Mouse (Mus musculus) stomach, postnatal 0 days (tissue): ENCODE data around the gene Gm6096. TPM values are rescaled to one million over a fixed set of nuclear protein-coding genes. Genes with fewer than 3 reads are reported as not detected.
A peak's percentile ranks its signal among the peaks of the same experiment; 100 is the strongest.

ENCODE experiments used
- ATAC-seq: fragments of 200-750 bp; cut with Nextera tagmentation; 2 replicates; pipeline ENCODE4 v1.8.0; 2017; ENCODE audit not compliant: low FRiP score, low TSS enrichment
- DNase-seq: peaks from one replicate; pipeline ENCODE4 v3.0.0-alpha.2; 2016; ENCODE audit warnings: low spot score
- H3K27ac ChIP-seq: fragments of 300-500 bp; sonication (generic); replicated peaks from 2 replicates; pipeline ENCODE4 v1.5.1; 2014; ENCODE audit warnings: mild to moderate bottlenecking, control low read depth
- H3K27me3 ChIP-seq: fragments of 300-500 bp; sonication (generic); 2 replicates; pipeline ENCODE4 v1.6.1; 2014; ENCODE audit warnings: low read length; ENCODE audit not compliant: control insufficient read depth, insufficient read depth
- H3K36me3 ChIP-seq: fragments of 300-500 bp; sonication (generic); 2 replicates; pipeline ENCODE4 v1.6.1; 2014; ENCODE audit warnings: low read length, mixed read lengths; ENCODE audit not compliant: control insufficient read depth, insufficient read depth
- H3K4me1 ChIP-seq: fragments of 300-500 bp; sonication (generic); replicated peaks from 2 replicates; pipeline ENCODE4 v1.6.1; 2014; ENCODE audit warnings: antibody characterized with exemption; ENCODE audit not compliant: control insufficient read depth, insufficient read depth
- H3K4me2 ChIP-seq: fragments of 300-500 bp; sonication (generic); replicated peaks from 2 replicates; pipeline ENCODE4 v1.6.1; 2014; ENCODE audit warnings: low read depth, mild to moderate bottlenecking, control low read depth, moderate library complexity
- H3K4me3 ChIP-seq: fragments of 300-500 bp; sonication (generic); 2 replicates; pipeline ENCODE4 v1.5.1; 2014; ENCODE audit warnings: low read depth, low read length, control low read depth
- H3K9ac ChIP-seq: fragments of 300-500 bp; sonication (generic); 2 replicates; pipeline ENCODE4 v1.6.1; 2014; ENCODE audit warnings: mild to moderate bottlenecking, low read length, control low read depth, mixed read lengths
- H3K9me3 ChIP-seq: fragments of 300-500 bp; sonication (generic); 2 replicates; pipeline ENCODE4 v1.6.1; 2016; ENCODE audit warnings: low read length; ENCODE audit not compliant: control insufficient read depth
- CTCF ChIP-seq: IDR thresholded peaks from 2 replicates; pipeline ENCODE4 v1.5.1; 2016; ENCODE audit warnings: antibody characterized with exemption, low read depth, mild to moderate bottlenecking, moderate library complexity
- EP300 ChIP-seq: optimal IDR thresholded peaks from 2 replicates; pipeline ENCODE3; 2016; ENCODE audit warnings: antibody characterized with exemption
- WGBS: fragments of 180-500 bp; shearing (Covaris S2); extraction: QIAGEN DNeasy Blood & Tissue Kit; methylation state at CpG from one replicate; pipeline ENCODE4 v1.1.7; 2014; 5-methylcytosine and 5-hydroxymethylcytosine counted together
- polyA plus RNA-seq: library from polyadenylated mRNA; unstranded; fragments of >200 nt; fragmentation: Nextera tagmentation; extraction: Ambion mirVana; gene quantifications from 2 replicates; pipeline ENCODE4 v1.2.1, GENCODE M21; 2015

Gm6096 gene
- polyA plus RNA-seq, 1 experiment from 2014 or later = not detected

DNA sequence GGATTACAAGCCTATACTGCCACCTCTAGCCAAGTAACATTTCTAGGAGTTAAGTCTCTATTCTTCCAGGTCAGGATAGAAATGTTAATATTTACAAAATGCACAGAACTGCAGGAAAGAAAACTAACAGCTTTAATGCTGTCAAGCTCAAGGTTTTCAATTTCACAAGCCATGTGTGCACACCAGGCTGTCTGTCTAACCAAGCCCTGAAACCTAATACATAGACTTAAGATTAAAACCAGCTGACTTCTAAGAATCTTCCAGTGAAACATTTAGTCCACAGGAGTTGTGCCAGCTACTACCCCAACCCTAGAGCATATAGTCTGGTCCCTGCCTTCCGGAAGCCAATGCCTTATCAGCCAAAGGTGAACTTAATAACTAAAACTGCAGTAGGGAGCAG is 7.6 kb downstream of the Gm6096 start:
- Histone ChIP-seq H3K36me3 (peaks cover 17% of the 10 kb centered on the region), H3K27ac (no peak overlapping the region), H3K27me3 (no peaks in the 10 kb centered on the region), H3K4me1 (no peaks in the 10 kb centered on the region), H3K4me2 (no peak overlapping the region), H3K4me3 (no peak overlapping the region), H3K9me3 (no peaks in the 10 kb centered on the region), H3K9ac (no peak overlapping the region)
- ATAC-seq (no peak), DNase-seq (no peak)
- no peak for TF ChIP-seq CTCF
- TF ChIP-seq EP300 = no peak
- 78% methylated on average over 1 of the region's 1 CpGs for WGBS

DNA sequence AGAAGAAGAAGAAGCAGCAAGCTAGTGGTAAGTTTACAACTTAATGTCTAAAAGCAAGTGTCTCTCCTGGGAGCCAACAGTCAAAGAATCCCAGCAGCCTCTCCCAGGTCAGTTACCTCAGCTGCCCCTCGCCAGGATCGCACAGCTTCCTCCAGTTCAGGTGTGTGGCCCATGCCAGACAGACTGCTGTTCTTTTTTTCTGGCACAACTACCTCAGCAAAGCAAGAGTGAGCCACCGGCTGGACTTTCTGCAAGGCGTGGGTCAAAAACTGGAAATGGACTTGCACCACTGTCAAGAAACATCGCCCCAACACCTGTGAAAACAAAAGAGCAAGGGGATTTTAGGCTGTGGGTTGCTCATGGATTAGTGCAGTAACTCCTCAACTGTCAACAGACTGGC is 12.6 kb downstream of the Gm6096 start:
- Histone ChIP-seq H3K36me3 (no peaks in the 10 kb centered on the region; the same call in none of the 2 replicates), H3K9me3 (no peaks in the 10 kb centered on the region), H3K4me3 (no peak overlapping the region), H3K4me2 (no peak overlapping the region), H3K27me3 (no peaks in the 10 kb centered on the region), H3K9ac (no peak overlapping the region), H3K27ac (no peak overlapping the region), H3K4me1 (peaks cover 2% of the 10 kb centered on the region; the same call in 1 of the 2 replicates)
- ATAC-seq (no peak), DNase-seq (no peak)
- WGBS = 84% methylated on average over 5 of the region's 5 CpGs
- TF ChIP-seq EP300 (no peak), CTCF (no peak)

DNA sequence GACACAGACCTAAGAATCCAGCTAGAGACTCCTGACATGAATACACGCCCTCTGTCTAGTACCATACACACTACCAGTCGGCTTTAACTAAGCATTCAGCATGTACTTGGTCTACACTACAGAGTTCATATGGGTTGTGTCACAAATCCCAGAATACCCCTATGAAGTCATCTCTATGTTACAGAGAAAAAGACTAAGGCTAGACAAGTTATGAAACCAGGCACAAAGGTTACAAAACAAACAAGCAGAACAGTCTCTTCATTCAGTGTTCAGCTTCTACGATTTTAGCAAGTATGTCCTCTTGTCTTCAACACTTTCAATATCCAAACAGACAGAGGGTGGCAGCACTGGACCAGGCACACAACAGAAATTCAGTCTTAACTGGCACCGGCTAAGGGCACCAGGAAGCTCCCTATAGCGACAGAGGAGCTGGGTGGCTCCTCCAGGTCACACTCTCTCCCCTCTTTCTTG is 15.1 kb downstream of the Gm6096 start:
- Histone ChIP-seq H3K4me3 (no peak overlapping the region), H3K4me1 (peaks cover 2% of the 10 kb centered on the region; the same call in 1 of the 2 replicates), H3K36me3 (no peaks in the 10 kb centered on the region; the same call in none of the 2 replicates), H3K9ac (no peak overlapping the region), H3K4me2 (no peak overlapping the region), H3K27ac (peak overlapping the region; percentile 4; the same call in 1 of the 2 replicates), H3K9me3 (no peaks in the 10 kb centered on the region), H3K27me3 (no peaks in the 10 kb centered on the region)
- DNase-seq (peak; percentile 70), ATAC-seq (peak; percentile 82)
- TF ChIP-seq EP300 (no peak), CTCF (peak; percentile 88)
- WGBS = 45% methylated on average over 5 of the region's 5 CpGs

DNA sequence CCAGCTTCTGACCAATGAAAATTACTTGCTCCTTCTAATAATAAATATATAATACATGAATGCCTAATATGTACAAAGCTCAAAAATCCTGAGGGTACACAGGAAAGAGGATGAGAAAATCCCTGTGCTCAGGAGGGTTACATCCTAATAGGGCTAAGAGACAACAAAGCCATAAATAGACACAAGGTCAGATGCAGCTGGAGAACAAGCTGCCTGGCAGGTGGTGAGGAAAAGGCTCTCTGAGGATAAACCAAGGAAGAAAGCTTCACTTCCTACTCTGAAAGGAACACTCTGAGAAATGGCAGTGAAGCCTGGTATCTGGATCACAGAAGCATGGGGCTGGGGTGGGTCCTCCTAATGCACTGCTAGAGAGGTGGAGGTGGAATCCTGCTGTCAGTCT is 15.6 kb downstream of the Gm6096 start:
- H3K27me3 ChIP-seq = no peaks in the 10 kb centered on the region
- H3K36me3 ChIP-seq = no peaks in the 10 kb centered on the region; the same call in 1 of the 2 replicates
- no peak overlapping the region for H3K9ac ChIP-seq
- no peaks in the 10 kb centered on the region for H3K9me3 ChIP-seq
- no peak for TF ChIP-seq CTCF
- TF ChIP-seq EP300 = no peak
- peak overlapping the region; percentile 31; the same call in 1 of the 2 replicates for H3K27ac ChIP-seq
- no peak overlapping the region for H3K4me2 ChIP-seq
- ATAC-seq = no peak
- no peak overlapping the region for H3K4me3 ChIP-seq
- peaks cover 2% of the 10 kb centered on the region; the same call in 1 of the 2 replicates for H3K4me1 ChIP-seq
- no peak for DNase-seq

DNA sequence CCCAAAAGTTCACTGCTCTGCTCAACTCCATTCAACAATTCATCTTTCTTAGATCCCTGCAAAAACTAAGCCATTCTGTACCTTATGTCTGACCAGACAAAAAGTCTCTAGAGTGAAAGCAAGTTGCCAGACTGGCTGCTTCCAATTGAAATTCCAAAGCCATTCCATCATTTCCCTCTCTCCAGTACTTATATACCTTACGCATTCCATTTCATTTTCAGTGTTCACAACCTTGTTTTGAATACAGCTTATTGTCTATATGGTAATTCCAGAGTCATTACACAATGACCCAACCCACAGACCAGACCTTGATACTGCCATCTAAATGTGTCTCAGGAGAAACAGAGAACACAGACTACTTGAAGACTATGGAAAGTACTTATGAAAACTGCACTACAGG is 17.6 kb downstream of the Gm6096 start:
- peaks cover 2% of the 10 kb centered on the region; the same call in 1 of the 2 replicates for H3K4me1 ChIP-seq
- H3K9me3 ChIP-seq = no peaks in the 10 kb centered on the region
- DNase-seq (no peak), ATAC-seq (no peak)
- TF ChIP-seq EP300 (no peak), CTCF (no peak)
- H3K4me2 ChIP-seq = no peak overlapping the region
- H3K27ac ChIP-seq = no peak overlapping the region
- no peak overlapping the region for H3K9ac ChIP-seq
- H3K27me3 ChIP-seq = no peaks in the 10 kb centered on the region
- no peaks in the 10 kb centered on the region for H3K36me3 ChIP-seq
- 59% methylated on average over 1 of the region's 1 CpGs for WGBS
- no peak overlapping the region for H3K4me3 ChIP-seq

DNA sequence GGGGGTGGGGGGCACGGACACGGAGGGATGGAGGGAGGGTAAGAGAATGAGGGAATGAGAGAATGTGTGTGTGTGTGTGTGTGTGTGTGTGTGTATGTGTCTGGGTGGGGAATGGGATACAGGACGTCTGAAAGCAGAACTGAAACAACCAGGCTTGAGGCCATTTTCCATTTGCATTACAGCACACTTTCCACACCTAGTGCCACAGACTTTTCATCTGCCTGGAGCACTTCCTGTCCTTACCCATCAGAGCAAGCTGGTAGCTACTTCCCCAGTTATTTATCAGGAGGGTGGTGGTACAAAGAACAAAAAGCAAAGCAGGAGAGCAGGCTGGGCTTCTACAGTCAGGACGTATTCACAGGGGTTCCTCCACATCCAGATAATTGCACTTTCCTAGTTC is 21.6 kb downstream of the Gm6096 start:
- Histone ChIP-seq H3K36me3 (peaks cover 3% of the 10 kb centered on the region; the same call in 1 of the 2 replicates), H3K4me1 (peaks cover 2% of the 10 kb centered on the region; the same call in 1 of the 2 replicates), H3K27ac (no peak overlapping the region), H3K27me3 (no peaks in the 10 kb centered on the region), H3K4me2 (no peak overlapping the region), H3K9me3 (no peaks in the 10 kb centered on the region), H3K4me3 (no peak overlapping the region), H3K9ac (no peak overlapping the region)
- WGBS = 60% methylated on average over 4 of the region's 4 CpGs
- DNase-seq (no peak), ATAC-seq (no peak)
- TF ChIP-seq EP300 (no peak), CTCF (no peak)
